Mouse (Mus musculus) v-Abl transformed pro-B cells (cell line): ENCODE measurements around the gene Slc12a7.

ENCODE experiments used
- in situ Hi-C, 2 experiments: fragments of 400-800 bp; cut with MboI; formaldehyde crosslinking; loops; one replicate each; pipeline ENCODE4 v1.15.1; 2025; ENCODE audit not compliant: unreplicated experiment in 2 of 2

The Slc12a7 gene

DNA sequence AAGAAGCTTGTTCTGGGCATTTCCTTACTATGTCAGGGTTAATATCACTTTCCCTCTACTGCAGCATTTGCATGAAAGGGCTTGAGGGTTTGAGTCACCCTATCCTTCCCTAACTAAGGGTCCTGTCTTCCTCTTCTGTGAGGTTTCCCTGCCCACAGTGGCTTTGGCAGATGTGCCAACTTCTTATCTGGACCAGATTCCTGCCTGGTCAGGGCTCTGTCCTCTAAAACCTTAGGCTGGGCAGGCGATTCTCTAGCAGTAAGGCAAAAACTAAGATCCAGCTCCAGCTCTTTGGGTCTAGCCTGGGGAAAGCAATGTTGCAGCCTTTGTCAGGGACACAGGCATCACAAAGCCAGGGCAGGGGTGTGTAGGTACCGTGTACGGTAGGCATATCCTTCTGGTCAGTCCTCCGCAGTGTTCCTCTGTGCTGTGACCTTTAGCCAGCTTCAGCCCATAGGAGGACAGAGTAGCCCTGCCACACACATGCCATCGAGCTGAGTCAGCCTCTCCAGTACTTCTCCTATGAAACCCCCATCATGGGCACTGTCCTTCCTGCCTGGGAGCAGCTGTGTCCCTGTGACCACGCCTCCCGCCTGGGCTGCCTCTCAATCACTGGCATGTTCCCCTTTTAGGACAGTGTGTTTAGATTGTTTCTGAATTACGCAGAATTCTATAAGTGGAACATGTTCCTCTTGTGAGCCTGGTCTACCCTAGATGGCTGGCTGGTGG is 70.7 kb downstream of the Slc12a7 start:
- in situ Hi-C loops, result no loop called here

DNA sequence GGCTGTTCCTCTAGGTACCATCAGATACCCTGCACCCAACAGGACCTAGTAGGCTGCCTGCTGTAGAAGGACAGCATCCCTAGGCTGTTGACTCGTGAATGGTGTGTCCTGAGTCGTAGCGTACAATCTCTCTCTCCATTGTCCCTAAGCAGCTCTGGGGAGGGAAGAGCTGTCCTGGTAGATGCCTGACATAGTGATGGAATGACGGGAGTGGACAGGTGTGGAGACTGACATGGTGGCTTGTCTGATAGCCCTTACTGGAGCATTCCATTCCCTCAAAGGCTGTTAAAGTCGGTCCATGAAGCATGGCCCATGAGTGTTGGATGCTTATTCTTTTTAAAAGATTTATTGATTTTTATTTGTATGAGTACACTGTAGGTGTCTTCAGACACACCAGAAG is 72.0 kb downstream of the Slc12a7 start:
- in situ Hi-C loops, result no loop called here

DNA sequence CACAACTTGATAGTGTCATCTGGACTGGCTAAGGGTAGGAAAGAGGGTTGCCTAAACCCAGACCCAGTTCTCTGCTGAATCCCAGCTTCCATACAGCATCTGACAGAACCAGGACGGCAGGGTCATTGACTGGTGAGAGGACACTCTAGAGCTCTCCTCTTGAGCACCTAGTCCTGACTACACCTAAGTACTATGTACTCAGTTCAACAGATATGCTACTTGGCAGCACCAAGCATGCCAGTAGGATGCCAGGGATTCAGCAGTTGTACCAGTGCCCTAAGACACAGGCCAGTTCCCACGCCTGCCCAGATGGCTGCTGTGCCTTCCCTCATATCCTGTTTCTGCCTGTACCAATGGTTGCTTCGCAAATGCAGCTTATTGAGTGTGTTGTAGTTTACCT is 80.0 kb downstream of the Slc12a7 start:
- in situ Hi-C loops, result no loop called here

DNA sequence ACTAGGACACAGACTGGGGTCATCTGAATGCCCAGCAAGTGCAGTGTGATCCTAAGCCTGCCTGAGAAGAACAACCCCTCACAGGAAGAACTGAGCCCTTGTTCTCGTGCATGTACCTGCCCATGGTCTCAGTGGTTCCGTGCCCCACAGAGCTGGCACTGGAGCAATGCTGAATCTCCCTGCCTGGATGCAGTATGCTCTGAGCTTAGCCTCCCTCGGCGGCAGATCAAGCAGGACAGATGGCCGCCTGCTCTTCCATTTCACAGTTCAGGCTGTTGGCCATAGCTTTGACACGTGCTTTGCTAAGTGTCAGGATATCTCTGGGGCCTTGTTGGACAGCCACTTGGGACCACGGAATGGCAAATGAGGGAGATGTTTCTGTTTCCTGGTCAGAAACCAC is 81.3 kb downstream of the Slc12a7 start:
- in situ Hi-C loops, result no loop called here

DNA sequence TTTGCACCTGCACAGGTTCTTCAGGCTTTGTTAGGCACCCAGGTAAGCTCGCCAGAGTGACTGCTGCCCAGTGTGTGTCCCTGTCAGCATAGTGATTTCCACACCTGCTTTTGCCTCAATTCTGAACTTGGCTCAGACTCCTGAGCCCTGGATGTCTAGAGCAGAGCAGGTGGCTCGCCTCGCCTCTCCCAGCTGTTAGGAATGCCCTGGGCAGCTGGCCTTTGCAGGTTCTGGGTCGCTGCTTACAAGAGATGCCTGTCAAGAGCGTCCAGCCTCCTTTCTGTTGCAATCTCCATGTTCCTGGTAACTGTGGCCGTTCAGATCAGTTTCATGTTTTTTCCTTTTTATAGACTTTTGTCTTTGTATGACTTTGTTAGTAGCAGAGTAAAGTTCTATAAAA is 83.4 kb downstream of the Slc12a7 start:
- in situ Hi-C loops, result no loop called here

DNA sequence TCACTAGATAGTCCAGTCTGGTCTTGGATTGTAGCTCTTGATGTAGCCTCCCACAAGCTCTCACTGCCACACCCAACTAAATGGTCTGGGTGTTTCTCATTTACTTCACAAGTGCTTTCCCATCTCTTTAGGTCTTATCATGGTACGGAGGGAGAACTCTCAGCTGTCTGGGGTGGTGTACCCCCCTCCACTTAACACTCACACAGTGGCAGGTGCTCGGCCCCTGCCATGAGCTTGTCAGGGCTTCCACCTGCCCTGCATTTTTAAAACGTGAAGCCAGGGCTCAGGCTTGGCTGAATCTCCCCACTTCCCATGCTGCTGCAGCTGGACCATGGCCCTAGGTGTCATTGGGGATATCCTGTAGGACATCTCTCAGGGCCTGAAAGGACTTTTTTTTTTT is 86.0 kb downstream of the Slc12a7 start:
- in situ Hi-C loops, result no loop called here

DNA sequence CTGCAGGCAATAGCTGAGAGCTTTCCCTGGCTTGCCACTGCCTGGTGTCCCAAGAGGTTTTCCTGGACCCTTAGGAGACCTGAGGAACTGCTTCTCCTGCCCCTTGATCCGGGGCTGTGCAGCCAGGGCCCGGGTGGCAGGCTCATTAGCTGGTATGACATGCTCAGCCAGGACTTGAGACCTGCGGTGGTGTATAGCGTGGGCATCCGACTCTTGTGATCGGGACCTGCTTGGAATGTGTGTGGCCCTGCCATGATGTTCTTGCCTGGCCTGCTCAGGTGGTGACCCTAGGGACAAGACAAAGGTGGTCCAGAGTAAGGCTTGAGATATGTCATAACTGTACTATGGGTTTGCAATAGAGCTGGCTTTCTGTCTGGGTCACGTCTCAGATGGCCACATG is 88.4 kb downstream of the Slc12a7 start:
- in situ Hi-C loops, result no loop called here

DNA sequence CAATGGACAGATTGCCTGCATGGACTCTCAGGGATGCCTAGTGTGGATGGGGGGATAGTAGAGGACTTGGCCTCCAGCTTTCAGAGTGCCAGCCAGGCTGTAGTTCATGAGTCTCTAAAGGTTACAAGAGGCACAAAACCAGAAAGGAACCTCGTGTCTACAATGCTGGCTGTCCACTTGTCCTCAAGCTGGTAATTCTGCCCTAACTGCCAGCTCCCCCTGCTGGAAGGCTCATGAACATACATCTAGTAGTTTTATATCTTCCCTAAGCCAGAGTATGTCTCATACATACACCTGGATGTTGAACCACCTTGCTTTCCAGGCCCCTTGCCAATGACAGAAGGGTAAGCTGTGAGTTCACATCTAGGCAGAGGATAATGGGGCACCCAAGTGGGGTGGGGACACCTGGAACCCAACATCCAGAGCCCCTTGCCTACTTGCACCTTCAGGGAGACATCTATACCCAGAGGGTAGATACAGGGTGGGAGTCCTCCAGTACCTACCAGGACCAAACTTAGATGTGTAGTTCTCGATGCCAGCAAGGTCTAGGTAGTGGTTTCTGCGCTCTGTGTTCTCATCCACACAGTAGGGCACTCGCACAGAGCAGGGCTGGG is 89.4 kb downstream of the Slc12a7 start:
- in situ Hi-C loops, result no loop called here

DNA sequence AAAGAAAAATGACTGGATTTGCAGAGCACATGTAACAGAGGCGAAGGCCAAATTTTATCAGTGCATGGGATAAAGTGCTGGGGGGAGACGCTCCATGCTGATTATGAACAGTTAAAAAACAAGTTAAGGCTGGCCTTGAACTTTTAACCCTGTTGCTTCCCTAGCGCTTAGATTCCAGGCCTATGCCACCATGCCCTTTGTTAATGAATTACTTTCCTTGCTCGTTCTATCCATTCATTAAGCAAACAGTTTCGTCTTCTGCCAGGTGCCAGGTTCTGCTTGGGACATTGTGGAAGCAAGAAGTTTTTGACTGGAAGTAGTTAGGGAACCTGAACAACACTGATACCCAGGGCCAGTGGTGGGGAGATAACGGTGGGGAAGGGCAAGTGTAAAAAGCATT is 90.8 kb downstream of the Slc12a7 start:
- in situ Hi-C loops, result no loop called here

DNA sequence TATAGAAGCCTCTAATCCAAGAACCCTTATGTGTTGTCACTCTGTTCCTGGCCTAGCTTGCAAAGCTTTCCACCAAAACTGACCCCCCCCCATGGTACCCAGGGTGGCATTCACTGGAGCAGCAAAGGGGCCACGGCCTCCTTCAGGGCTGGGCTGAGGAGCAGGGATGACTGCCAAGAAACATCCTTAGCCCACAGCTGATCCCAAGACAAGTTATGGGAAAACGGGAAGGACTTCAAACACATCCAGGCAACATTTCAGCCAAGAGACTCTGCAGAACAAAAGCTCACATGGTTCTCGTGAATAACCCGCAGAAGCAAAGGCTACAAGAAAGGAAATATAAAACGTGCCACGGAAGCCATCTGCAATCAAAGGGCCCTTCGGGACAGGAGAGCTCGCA is 94.3 kb downstream of the Slc12a7 start:
- in situ Hi-C loops, result loop anchor here (5.0 kb wide), 3 partner anchors 80 to 180 kb away; no protein-coding TSS in a partner anchor

DNA sequence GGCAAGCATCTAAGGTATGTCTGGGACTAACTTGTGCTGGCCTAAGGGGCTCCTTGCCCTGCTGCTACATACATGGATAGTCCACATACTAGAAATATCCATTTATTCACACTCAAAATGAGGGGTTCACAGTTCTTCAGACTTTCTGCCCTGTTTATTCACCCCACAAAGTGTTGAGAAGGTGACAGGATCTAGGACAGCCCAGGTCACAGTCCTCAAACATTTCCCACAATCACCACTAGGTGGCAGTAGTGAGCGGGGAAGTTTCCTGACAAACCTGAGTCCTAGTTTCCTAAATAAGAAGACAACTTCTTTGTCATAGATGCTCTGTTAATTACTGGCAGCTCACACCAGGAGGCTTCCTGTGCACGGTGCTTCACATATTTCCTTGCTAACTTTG is 98.6 kb downstream of the Slc12a7 start:
- in situ Hi-C loops, result loop anchor here in 1 of 2 experiments (5.0 kb wide), 1 partner anchor 76 kb away; no protein-coding TSS in a partner anchor

DNA sequence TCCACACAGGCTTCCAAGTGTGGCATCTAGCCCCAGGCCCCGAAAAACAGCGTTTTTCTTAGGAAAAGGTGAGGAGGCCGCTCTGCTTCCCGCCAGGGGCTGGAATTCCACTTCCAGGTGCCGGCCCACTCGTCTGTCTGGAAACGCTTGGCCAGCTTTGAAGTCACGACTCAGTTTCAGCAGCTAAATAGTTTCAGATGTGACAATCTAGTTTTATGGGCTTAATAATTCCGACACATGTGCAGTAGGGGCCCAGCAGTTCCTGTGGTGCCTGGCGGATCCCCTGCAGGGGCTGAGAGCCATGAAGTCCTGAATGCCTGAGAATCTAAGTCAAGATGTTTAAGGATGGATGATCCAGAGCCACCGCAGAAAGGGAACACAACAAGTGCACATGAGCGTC is 100.9 kb downstream of the Slc12a7 start:
- in situ Hi-C loops, result loop anchor here in 1 of 2 experiments (5.0 kb wide), 1 partner anchor 73 kb away; no protein-coding TSS in a partner anchor

DNA sequence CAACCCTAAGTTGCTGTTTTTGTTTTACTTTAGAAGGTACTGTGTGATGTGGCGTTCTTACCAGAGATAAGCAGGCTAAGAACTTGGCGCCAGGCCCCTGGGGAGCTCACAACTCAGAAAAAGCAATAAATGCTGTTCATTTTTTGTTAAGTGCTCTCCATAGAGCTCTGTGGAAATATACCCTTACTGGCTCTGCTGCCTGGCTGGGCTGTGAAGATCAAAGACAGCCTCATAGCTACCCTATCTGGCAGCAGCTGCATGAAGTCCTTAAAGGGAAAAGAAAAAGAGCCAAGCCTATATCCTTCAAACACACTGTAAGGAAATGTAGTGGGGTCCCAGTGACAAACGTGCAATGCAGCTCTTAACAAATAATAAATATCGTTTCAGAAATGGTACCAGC is 102.9 kb downstream of the Slc12a7 start:
- in situ Hi-C loops, result no loop called here

DNA sequence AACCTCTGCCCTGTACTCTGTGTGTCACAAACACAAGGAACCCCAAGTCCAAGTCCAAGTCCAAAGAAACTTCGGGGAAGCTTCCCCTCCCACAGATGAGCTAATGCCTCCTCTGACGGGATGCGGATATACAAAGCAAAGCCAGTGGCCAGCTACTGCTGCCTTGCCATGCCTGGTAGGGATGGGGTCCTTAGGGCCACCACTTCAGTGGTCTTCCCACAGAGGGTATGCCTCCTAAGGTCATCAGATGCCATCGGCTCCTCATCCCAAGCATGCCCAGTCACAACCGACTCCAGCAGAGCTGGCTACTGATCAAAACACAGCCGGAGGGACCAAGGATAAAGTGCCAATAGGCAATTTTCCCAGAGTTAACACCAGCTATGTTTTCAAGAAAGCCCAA is 103.6 kb downstream of the Slc12a7 start:
- in situ Hi-C loops, result no loop called here

DNA sequence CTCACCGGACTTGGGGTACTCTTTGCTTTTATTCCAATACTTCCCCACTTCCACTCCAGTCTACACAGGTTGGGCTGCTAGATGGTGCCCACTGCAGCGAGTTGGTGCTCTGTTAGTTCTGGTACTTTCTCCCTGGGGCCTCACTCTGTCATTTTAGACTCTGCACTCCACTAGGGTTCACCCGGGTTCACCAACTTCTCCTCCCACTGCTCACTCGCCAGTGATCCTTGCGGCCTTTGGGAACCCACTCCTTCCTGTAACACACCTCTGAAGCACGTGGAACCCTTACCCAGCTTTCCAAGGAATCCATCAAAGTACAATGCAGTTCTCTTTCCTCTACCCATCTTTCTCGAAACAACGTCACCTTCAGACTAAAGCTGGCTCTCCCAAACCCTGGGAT is 104.8 kb downstream of the Slc12a7 start:
- in situ Hi-C loops, result no loop called here

DNA sequence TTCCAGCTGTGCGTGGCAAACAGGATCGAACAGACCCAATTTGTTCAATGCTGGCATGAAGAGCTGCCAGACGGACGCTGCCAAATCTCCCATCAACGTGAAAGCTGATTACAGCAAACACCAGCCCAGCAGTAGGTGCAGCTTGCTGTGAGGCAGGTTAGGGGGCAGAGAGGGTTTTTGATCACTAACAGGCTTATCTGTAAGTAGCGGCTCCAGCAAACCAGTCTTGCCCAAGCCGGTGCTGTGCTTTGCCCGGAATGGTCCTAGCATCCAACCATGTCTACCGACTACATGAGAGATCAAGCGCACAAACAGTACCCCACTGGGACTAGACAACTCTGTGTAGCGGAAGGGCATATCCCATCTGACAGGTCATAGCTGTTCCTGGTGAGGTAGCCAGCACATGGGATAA is 106.2 kb downstream of the Slc12a7 start:
- in situ Hi-C loops, result no loop called here

DNA sequence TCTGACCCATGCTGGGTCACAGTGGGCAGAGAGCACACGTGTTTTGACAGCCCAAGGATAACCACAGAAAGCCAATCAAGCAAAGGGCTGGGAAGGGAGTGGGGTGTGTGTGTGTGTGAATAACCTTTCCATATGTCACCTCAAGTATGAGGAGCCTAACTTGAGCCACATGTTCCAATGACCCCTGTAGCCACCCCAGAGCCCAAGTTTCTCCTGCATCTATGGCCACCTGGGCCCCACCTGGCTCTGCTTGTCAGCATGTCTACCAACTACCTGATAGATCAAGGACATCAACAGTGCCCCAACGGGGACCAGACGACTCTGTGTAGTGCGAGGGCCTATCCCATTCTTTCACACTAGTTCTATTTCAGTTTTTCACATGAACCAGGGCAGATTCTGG is 106.8 kb downstream of the Slc12a7 start:
- in situ Hi-C loops, result no loop called here

DNA sequence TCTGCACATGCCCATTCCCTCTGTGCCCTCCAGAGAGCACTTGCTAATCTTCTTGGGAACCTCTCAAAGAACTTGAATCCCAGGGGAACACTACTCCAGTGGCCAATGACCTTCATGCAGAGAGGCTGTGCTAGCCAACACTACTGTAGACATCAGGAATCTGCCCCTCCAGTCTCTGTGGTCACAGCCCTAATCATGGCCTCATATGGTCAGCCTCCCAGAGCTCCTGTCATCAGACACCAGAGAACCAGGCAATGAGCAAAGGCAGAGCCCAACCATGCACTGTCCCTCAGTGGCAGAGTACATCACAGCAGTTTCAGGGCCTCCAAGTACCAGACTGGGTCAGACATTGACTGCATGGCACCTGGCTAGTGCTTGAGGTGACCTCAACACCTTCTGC is 109.8 kb downstream of the Slc12a7 start:
- in situ Hi-C loops, result no loop called here

DNA sequence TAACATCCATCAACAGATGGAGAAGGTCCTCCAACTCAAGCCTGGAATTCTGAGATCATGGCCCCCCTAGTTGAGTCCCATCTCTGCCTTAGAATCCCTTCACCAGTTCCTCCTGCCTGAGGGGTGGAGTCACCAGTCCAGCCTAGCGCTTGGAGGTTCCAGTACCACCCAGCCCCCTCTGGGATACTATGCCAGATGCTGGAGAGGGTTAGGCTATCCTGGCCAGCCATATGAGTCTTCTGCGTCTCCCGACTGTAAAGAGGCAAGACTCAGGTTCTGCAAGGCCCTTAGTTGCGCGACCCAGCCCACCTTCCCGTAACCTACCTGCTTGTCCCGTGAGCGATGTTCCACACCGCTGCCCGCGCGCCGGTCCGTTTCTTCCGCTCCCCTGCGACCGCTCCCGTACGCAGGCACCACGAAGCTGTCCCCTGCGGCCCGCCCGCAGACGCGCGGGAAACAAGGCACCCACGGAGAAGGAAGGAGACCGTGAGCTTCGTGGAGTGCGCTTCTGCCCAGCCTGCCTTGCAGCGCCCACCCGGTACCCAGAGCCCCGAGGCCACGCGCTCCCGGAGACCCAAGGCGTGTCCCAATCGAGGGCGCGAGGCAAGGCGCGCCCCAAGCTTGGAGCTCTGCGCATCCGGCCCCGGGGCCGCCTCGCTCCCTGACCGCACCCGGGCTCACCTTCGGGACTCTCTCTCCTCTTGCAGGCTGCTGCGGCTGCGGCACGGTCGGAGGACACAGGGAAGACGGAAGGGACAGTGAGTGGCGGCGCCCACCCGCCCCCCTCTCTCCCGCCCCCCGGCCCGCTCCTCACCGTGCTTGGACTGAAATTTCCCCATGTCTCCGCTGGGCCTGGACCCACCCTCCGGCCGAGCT is 113.9 kb downstream of the Slc12a7 start:
- in situ Hi-C loops, result no loop called here

DNA sequence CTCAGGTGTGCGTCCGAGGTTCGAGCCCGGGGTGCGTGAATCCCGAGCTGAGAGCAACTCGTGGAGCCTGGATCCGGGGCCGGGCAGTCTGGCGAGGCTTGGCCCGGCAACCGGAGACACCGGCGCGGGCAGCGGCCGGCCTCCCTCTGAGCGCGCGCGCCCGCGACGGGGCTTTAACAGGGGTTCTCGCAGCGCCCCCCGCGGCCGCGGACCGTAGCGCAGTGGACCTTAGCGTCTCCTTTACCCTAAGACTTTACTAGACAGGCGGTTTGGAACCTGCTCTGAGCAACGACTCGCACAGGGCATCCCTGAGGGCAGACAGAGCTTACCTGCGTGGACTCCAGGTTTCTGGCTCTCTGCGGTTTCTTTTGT is 114.6 kb downstream of the Slc12a7 start, which contains the start of gene Nkd2:
Gene Nkd2, minus strand, starts transcription at position 167 of the 372 bp plus-strand sequence.
- in situ Hi-C loops, result no loop called here
